Mouse (Mus musculus): ENCODE results near the gene Vat1l. TPM values are rescaled to one million over a fixed set of nuclear protein-coding genes. Genes with fewer than 3 reads are reported as not detected.
A peak's percentile ranks its signal among the peaks of the same experiment; 100 is the strongest.

Vat1l gene
- polyA plus RNA-seq, 1 experiment from 2014 or later, result 2.0 TPM

DNA sequence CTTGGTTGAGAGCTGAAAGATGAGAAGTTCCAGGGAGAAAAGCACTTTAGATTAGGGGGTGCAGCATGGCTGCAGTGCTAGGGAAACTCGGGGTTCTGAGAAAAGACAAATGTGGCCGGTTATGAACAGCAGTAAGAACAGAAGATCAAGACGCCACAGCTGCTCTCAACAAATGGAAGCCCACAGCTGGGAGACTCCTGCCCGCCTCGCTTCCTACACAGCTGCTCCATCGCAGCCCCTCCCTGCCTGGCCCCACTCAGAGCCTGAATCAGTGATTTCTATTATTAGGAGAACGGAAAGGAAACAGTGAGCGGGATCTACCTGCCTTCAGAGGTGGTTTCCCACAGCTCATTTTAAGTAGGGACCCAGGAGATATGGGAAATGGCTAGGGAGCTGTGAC, 69.1 kb downstream of the Vat1l start:
- no peaks in the 10 kb centered on the region for H3K9me3 ChIP-seq (ENCODE audit: control insufficient read depth, low read length)
- no peaks in the 10 kb centered on the region for H3K27me3 ChIP-seq (ENCODE audit: control insufficient read depth, insufficient read depth, low read length)
- H3K36me3 ChIP-seq (ENCODE audit: control insufficient read depth, insufficient read depth, low read length), result no peaks in the 10 kb centered on the region
- ATAC-seq (ENCODE audit: low FRiP score, low TSS enrichment) (no peak), DNase-seq (ENCODE audit: low spot score) (no peak)
- TF ChIP-seq CTCF (IDR thresholded peaks at IDR 0.05; ENCODE audit: low read depth), result no peak
- TF ChIP-seq EP300 (optimal IDR thresholded peaks at IDR 0.05), result no peak
- H3K4me2 ChIP-seq (replicated peaks; ENCODE audit: low read depth), result no peak overlapping the region
- H3K27ac ChIP-seq (replicated peaks), result no peak overlapping the region
- no peak overlapping the region for H3K9ac ChIP-seq (ENCODE audit: low read length)
- 62% methylated on average over 8 of the region's 8 CpGs for WGBS
- no peak overlapping the region for H3K4me3 ChIP-seq (ENCODE audit: low read depth, low read length)
- H3K4me1 ChIP-seq (replicated peaks; ENCODE audit: control insufficient read depth, insufficient read depth), result no peaks in the 10 kb centered on the region

DNA sequence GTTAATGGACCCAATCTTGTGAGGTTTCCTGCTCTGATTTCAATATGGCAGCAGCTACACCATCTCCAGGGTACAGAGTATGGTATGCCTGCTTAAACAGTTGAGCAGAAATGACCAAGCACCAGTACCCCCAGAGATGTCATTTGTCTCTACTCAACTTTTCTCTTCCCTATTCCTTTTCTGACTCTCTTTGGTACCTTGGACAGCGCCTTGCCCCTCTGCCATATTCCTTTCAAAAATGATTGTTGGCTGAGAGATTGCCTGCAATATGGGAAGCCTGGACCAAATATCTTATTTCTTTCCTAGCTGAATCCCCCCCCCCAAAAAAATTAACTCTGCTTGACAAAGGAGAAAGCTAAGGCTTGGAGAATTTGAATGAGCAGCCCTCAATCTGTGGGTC, 75.7 kb downstream of the Vat1l start:
- H3K4me2 ChIP-seq (replicated peaks; ENCODE audit: low read depth), result no peak overlapping the region
- H3K36me3 ChIP-seq (ENCODE audit: control insufficient read depth, insufficient read depth, low read length), result no peaks in the 10 kb centered on the region
- WGBS, result 50% methylated on average over 1 of the region's 1 CpGs
- no peak for TF ChIP-seq EP300 (optimal IDR thresholded peaks at IDR 0.05)
- TF ChIP-seq CTCF (IDR thresholded peaks at IDR 0.05; ENCODE audit: low read depth), result no peak
- H3K9me3 ChIP-seq (ENCODE audit: control insufficient read depth, low read length), result no peaks in the 10 kb centered on the region
- H3K27me3 ChIP-seq (ENCODE audit: control insufficient read depth, insufficient read depth, low read length), result no peaks in the 10 kb centered on the region
- ATAC-seq (ENCODE audit: low FRiP score, low TSS enrichment) (no peak), DNase-seq (ENCODE audit: low spot score) (no peak)
- H3K27ac ChIP-seq (replicated peaks), result no peak overlapping the region
- no peaks in the 10 kb centered on the region for H3K4me1 ChIP-seq (replicated peaks; ENCODE audit: control insufficient read depth, insufficient read depth)
- H3K4me3 ChIP-seq (ENCODE audit: low read depth, low read length), result no peak overlapping the region
- no peak overlapping the region for H3K9ac ChIP-seq (ENCODE audit: low read length)

- Histone ChIP-seq H3K4me1 (replicated peaks; ENCODE audit: control insufficient read depth, insufficient read depth) (no peaks in the 10 kb centered on the region), H3K9ac (ENCODE audit: low read length) (no peak overlapping the region), H3K9me3 (ENCODE audit: control insufficient read depth, low read length) (no peaks in the 10 kb centered on the region), H3K36me3 (ENCODE audit: control insufficient read depth, insufficient read depth, low read length) (no peaks in the 10 kb centered on the region), H3K27ac (replicated peaks) (no peak overlapping the region), H3K4me3 (ENCODE audit: low read depth, low read length) (no peak overlapping the region), H3K4me2 (replicated peaks; ENCODE audit: low read depth) (no peak overlapping the region), H3K27me3 (ENCODE audit: control insufficient read depth, insufficient read depth, low read length) (no peaks in the 10 kb centered on the region)
- ATAC-seq (ENCODE audit: low FRiP score, low TSS enrichment) (peak; percentile 57; the same call in 1 of the 2 replicates), DNase-seq (ENCODE audit: low spot score) (no peak)
- TF ChIP-seq CTCF (IDR thresholded peaks at IDR 0.05; ENCODE audit: low read depth) (no peak), EP300 (optimal IDR thresholded peaks at IDR 0.05) (no peak)
- WGBS, result 32% methylated on average over 11 of the region's 11 CpGs
Measured at GRCm38 (mm10) chr8:114294889-114295748, 89.7 kb downstream of the Vat1l start.

- Histone ChIP-seq H3K9ac (ENCODE audit: low read length) (no peak overlapping the region), H3K4me1 (replicated peaks; ENCODE audit: control insufficient read depth, insufficient read depth) (no peaks in the 10 kb centered on the region), H3K27me3 (ENCODE audit: control insufficient read depth, insufficient read depth, low read length) (no peaks in the 10 kb centered on the region), H3K36me3 (ENCODE audit: control insufficient read depth, insufficient read depth, low read length) (no peaks in the 10 kb centered on the region), H3K9me3 (ENCODE audit: control insufficient read depth, low read length) (no peaks in the 10 kb centered on the region), H3K4me3 (ENCODE audit: low read depth, low read length) (no peak overlapping the region), H3K27ac (replicated peaks) (no peak overlapping the region), H3K4me2 (replicated peaks; ENCODE audit: low read depth) (no peak overlapping the region)
- 59% methylated on average over 3 of the region's 3 CpGs for WGBS
- ATAC-seq (ENCODE audit: low FRiP score, low TSS enrichment), result no peak
- TF ChIP-seq CTCF (IDR thresholded peaks at IDR 0.05; ENCODE audit: low read depth) (no peak), EP300 (optimal IDR thresholded peaks at IDR 0.05) (no peak)
- DNase-seq (ENCODE audit: low spot score), result no peak
Measured at GRCm38 (mm10) chr8:114295749-114296067, 90.3 kb downstream of the Vat1l start.

- ATAC-seq (ENCODE audit: low FRiP score, low TSS enrichment), result no peak
- no peaks in the 10 kb centered on the region for H3K27me3 ChIP-seq (ENCODE audit: control insufficient read depth, insufficient read depth, low read length)
- DNase-seq (ENCODE audit: low spot score), result no peak
- H3K4me3 ChIP-seq (ENCODE audit: low read depth, low read length), result no peak overlapping the region
- no peak overlapping the region for H3K4me2 ChIP-seq (replicated peaks; ENCODE audit: low read depth)
- H3K27ac ChIP-seq (replicated peaks), result no peak overlapping the region
- H3K9me3 ChIP-seq (ENCODE audit: control insufficient read depth, low read length), result no peaks in the 10 kb centered on the region
- H3K36me3 ChIP-seq (ENCODE audit: control insufficient read depth, insufficient read depth, low read length), result no peaks in the 10 kb centered on the region
- H3K9ac ChIP-seq (ENCODE audit: low read length), result no peak overlapping the region
- 71% methylated on average over 2 of the region's 2 CpGs for WGBS
- no peaks in the 10 kb centered on the region for H3K4me1 ChIP-seq (replicated peaks; ENCODE audit: control insufficient read depth, insufficient read depth)
- no peak for TF ChIP-seq EP300 (optimal IDR thresholded peaks at IDR 0.05)
- TF ChIP-seq CTCF (IDR thresholded peaks at IDR 0.05; ENCODE audit: low read depth), result no peak
Measured at GRCm38 (mm10) chr8:114298253-114298652, 92.8 kb downstream of the Vat1l start.

GRCm38 (mm10) chr8:114300072-114300471, 94.7 kb downstream of the Vat1l start:
- Histone ChIP-seq H3K9me3 (ENCODE audit: control insufficient read depth, low read length) (no peaks in the 10 kb centered on the region), H3K4me2 (replicated peaks; ENCODE audit: low read depth) (no peak overlapping the region), H3K4me3 (ENCODE audit: low read depth, low read length) (no peak overlapping the region), H3K27ac (replicated peaks) (no peak overlapping the region), H3K27me3 (ENCODE audit: control insufficient read depth, insufficient read depth, low read length) (no peaks in the 10 kb centered on the region), H3K4me1 (replicated peaks; ENCODE audit: control insufficient read depth, insufficient read depth) (no peaks in the 10 kb centered on the region), H3K36me3 (ENCODE audit: control insufficient read depth, insufficient read depth, low read length) (no peaks in the 10 kb centered on the region), H3K9ac (ENCODE audit: low read length) (no peak overlapping the region)
- DNase-seq (ENCODE audit: low spot score) (no peak), ATAC-seq (ENCODE audit: low FRiP score, low TSS enrichment) (no peak)
- TF ChIP-seq EP300 (optimal IDR thresholded peaks at IDR 0.05), result no peak
- TF ChIP-seq CTCF (IDR thresholded peaks at IDR 0.05; ENCODE audit: low read depth), result no peak
- 57% methylated on average over 7 of the region's 7 CpGs for WGBS
